Mouse (Mus musculus) MEL (cell line): ENCODE measurements around the gene Pitx2. TPM values are rescaled to one million over a fixed set of nuclear protein-coding genes. Genes with fewer than 3 reads are reported as not detected.

Source experiments
- DNase-seq: peaks from one replicate; pipeline ENCODE4 v3.0.0; 2011; ENCODE audit warnings: low read depth, low spot score
- H3K27ac ChIP-seq: 2 replicates; pipeline ENCODE4 v1.5.1; 2012; ENCODE audit warnings: low read depth, mild to moderate bottlenecking, control low read depth, low read length, moderate library complexity; ENCODE audit not compliant: control insufficient read depth
- H3K27me3 ChIP-seq, 2 experiments: fragments of 150-350 bp in 1 of 2; sonication (generic) in 1 of 2; 2 replicates each; pipeline ENCODE4 v1.6.1; 2012; ENCODE audit warnings: low read length in 2 of 2, mild to moderate bottlenecking in 2 of 2, improper control_type of control experiment in 1 of 2, moderate library complexity in 1 of 2; ENCODE audit not compliant: insufficient read depth in 2 of 2, control insufficient read depth in 1 of 2
- H3K36me3 ChIP-seq, 2 experiments: 2 replicates each; pipeline ENCODE4 v1.6.1; 2012 to 2014; ENCODE audit warnings: low read length in 2 of 2, improper control_type of control experiment in 1 of 2, inconsistent platforms in 1 of 2, mild to moderate bottlenecking in 1 of 2; ENCODE audit not compliant: insufficient read depth in 2 of 2, control insufficient read depth in 1 of 2
- H3K4me1 ChIP-seq, 2 experiments: fragments of 150-350 bp in 1 of 2; sonication (generic) in 1 of 2; 2 replicates each; pipeline ENCODE4 v1.6.1; 2012; ENCODE audit warnings: low read length in 2 of 2, improper control_type of control experiment in 1 of 2, mild to moderate bottlenecking in 1 of 2; ENCODE audit not compliant: insufficient read depth in 2 of 2, control insufficient read depth in 1 of 2
- H3K4me3 ChIP-seq, 2 experiments: fragments of 150-350 bp in 1 of 2; sonication (generic) in 1 of 2; 2 replicates each; pipeline ENCODE4 v1.5.1; 2012; ENCODE audit warnings: low read depth in 2 of 2, low read length in 2 of 2, mild to moderate bottlenecking in 2 of 2, moderate library complexity in 2 of 2, control low read depth in 1 of 2, improper control_type of control experiment in 1 of 2; ENCODE audit not compliant: control insufficient read depth in 1 of 2, insufficient read depth in 1 of 2
- H3K79me2 ChIP-seq: 2 replicates; pipeline ENCODE4 v1.6.1; 2012; ENCODE audit warnings: mild to moderate bottlenecking, low read length, moderate library complexity; ENCODE audit not compliant: control insufficient read depth, poor library complexity, insufficient read depth
- H3K9ac ChIP-seq: 2 replicates; pipeline ENCODE4 v1.6.1; 2012; ENCODE audit warnings: low read depth, mild to moderate bottlenecking, control low read depth, low read length, moderate library complexity; ENCODE audit not compliant: control insufficient read depth, poor library complexity, severe bottlenecking
- H3K9me3 ChIP-seq: fragments of 150-350 bp; sonication (generic); replicated peaks from 2 replicates; pipeline ENCODE4 v1.6.1; 2012; ENCODE audit warnings: mild to moderate bottlenecking, low read length, improper control_type of control experiment, moderate library complexity; ENCODE audit not compliant: insufficient read depth
- CHD1 ChIP-seq: IDR thresholded peaks from 2 replicates; pipeline ENCODE4 v1.6.1; 2012; ENCODE audit warnings: low read depth, mild to moderate bottlenecking, inconsistent platforms, low read length, improper control_type of control experiment
- CTCF ChIP-seq, 3 experiments: IDR thresholded peaks in 2 of 3; conservative IDR thresholded peaks in 1 of 3; 2 replicates each; pipeline ENCODE4 v1.5.1; 2011 to 2012; ENCODE audit warnings: low read length in 3 of 3, low read depth in 2 of 3, mild to moderate bottlenecking in 2 of 3, improper control_type of control experiment in 1 of 3, inconsistent platforms in 1 of 3, mixed read lengths in 1 of 3, moderate library complexity in 1 of 3; ENCODE audit not compliant: control insufficient read depth in 1 of 3, insufficient read depth in 1 of 3, poor library complexity in 1 of 3, severe bottlenecking in 1 of 3
- E2F4 ChIP-seq: IDR thresholded peaks from 2 replicates; pipeline ENCODE4 v1.6.1; 2011; ENCODE audit warnings: low read depth, low read length, improper control_type of control experiment, borderline replicate concordance
- ETS1 ChIP-seq: IDR thresholded peaks from 2 replicates; pipeline ENCODE4 v1.6.1; 2012; ENCODE audit warnings: low read depth, mild to moderate bottlenecking, inconsistent platforms, low read length, improper control_type of control experiment, moderate library complexity
- HCFC1 ChIP-seq: IDR thresholded peaks from 2 replicates; pipeline ENCODE4 v1.6.1; 2012; ENCODE audit warnings: low read depth, mild to moderate bottlenecking, inconsistent platforms, low read length, improper control_type of control experiment, moderate library complexity
- JUND ChIP-seq: IDR thresholded peaks from 2 replicates; pipeline ENCODE4 v1.6.1; 2011; ENCODE audit warnings: low read depth, mild to moderate bottlenecking, improper control_type of control experiment, low read length
- MAZ ChIP-seq: IDR thresholded peaks from 2 replicates; pipeline ENCODE4 v1.6.1; 2012; ENCODE audit warnings: low read depth, mild to moderate bottlenecking, inconsistent platforms, low read length, improper control_type of control experiment
- MEF2A ChIP-seq: IDR thresholded peaks from 2 replicates; pipeline ENCODE4 v1.6.1; 2014; ENCODE audit warnings: low read depth, mild to moderate bottlenecking, inconsistent platforms, low read length, improper control_type of control experiment; ENCODE audit not compliant: poor library complexity, insufficient replicate concordance, severe bottlenecking; ENCODE audit errors: extremely low read depth
- MYB ChIP-seq: IDR thresholded peaks from 2 replicates; pipeline ENCODE4 v1.6.1; 2011; ENCODE audit warnings: mild to moderate bottlenecking, low read depth, low read length, improper control_type of control experiment
- NELFE ChIP-seq: IDR thresholded peaks from 2 replicates; pipeline ENCODE4 v1.6.1; 2011; ENCODE audit warnings: low read depth, low read length, improper control_type of control experiment
- POLR2AphosphoS2 ChIP-seq: IDR thresholded peaks from 2 replicates; pipeline ENCODE4 v1.6.1; 2011; ENCODE audit warnings: low read length, improper control_type of control experiment
- RCOR1 ChIP-seq: IDR thresholded peaks from 2 replicates; pipeline ENCODE4 v1.6.1; 2012; ENCODE audit warnings: low read depth, mild to moderate bottlenecking, inconsistent platforms, low read length, improper control_type of control experiment
- UBTF ChIP-seq: IDR thresholded peaks from 2 replicates; pipeline ENCODE4 v1.6.1; 2012; ENCODE audit warnings: low read depth, mild to moderate bottlenecking, inconsistent platforms, low read length, improper control_type of control experiment, moderate library complexity, borderline replicate concordance; ENCODE audit not compliant: insufficient read depth
- ZC3H11A ChIP-seq: IDR thresholded peaks from 2 replicates; pipeline ENCODE4 v1.6.1; 2012; ENCODE audit warnings: low read depth, mild to moderate bottlenecking, inconsistent platforms, low read length, improper control_type of control experiment
- ZKSCAN1 ChIP-seq: IDR thresholded peaks from 2 replicates; pipeline ENCODE4 v1.6.1; 2012; ENCODE audit warnings: low read depth, mild to moderate bottlenecking, inconsistent platforms, low read length, improper control_type of control experiment, moderate library complexity
- polyA plus RNA-seq, 2 experiments: library from polyadenylated mRNA; stranded (reverse) in 1 of 2; unstranded in 1 of 2; fragments of >175 nt in 1 of 2; fragments of >200 nt in 1 of 2; gene quantifications; 2 replicates each; pipeline versions ENCODE4 v1.2.1 to v1.2.4; 2012; ENCODE audit warnings: low replicate concordance in 2 of 2, low read depth in 1 of 2; ENCODE audit not compliant: insufficient read length in 2 of 2, insufficient read depth in 1 of 2, missing spikeins in 1 of 2
- total RNA-seq: library from RNA; depleted of rRNA; stranded (reverse); fragments of 300-350 nt; gene quantifications from 2 replicates; pipeline ENCODE4 v1.2.3, GENCODE M21; 2012

Gene Pitx2
- total and polyA plus RNA-seq, 3 experiments = not detected

DNA sequence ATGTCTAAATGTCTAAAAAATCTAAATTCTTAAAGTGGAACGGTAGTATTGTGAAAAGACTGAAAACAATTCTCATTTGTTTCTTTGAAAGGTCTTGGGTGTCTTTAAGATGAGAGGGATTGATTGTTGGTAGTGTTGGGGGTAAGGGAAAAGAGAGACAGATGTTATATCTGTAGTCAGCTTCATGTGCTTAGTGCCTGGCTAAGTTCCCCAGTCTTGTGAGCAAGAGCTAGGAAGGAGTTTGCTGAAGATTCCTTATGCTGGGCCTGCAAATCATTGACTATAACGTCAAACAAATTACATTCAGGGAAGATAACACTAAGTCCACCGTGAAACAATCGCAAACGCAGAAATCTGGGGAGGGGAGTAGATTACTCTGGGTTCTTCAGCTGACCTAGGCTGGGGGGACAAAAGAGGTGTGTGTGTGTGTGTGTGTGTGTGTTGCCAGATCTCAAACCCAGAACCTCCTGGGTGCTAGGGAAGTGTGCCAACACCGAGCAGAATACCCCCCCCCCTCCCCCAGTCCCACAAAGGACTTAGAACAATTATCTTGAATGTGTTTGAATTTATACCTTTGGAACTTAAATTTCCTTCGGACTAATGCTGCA lies 12.5 kb downstream of the Pitx2 start:
- Histone ChIP-seq H3K4me3 (no peak overlapping the region), H3K4me1 (no peaks in the 10 kb centered on the region), H3K27me3 (no peaks in the 10 kb centered on the region), H3K27ac (no peak overlapping the region), H3K9ac (no peak overlapping the region), H3K36me3 (no peaks in the 10 kb centered on the region), H3K79me2 (no peaks in the 10 kb centered on the region), H3K9me3 (no peaks in the 10 kb centered on the region)
- no peak for DNase-seq
- TF ChIP-seq ETS1 = no peak

DNA sequence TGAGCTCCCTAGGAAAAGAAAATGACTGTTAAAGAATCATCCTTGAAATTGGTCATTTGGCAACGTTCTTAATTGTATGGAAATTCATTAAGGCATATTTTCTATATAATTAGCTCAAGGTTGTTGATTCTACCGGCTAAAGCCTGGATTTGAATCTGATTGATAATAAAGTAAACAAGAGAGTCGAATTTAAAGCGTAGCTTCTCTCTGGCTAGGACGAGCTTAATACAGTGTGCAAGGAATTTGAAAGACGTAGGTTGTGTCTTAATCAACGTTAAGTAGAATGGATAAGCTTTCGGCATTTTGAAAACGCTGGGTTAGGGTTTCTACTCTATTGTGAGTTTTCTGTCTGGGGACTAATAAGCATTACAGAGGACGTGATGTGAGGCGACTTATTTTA lies 13.1 kb downstream of the Pitx2 start:
- no peak for DNase-seq
- Histone ChIP-seq H3K27ac (no peak overlapping the region), H3K36me3 (no peaks in the 10 kb centered on the region), H3K27me3 (no peaks in the 10 kb centered on the region), H3K9ac (no peak overlapping the region), H3K9me3 (no peaks in the 10 kb centered on the region), H3K4me1 (no peaks in the 10 kb centered on the region), H3K4me3 (no peak overlapping the region), H3K79me2 (no peaks in the 10 kb centered on the region)
- no peak for TF ChIP-seq RCOR1
- no peak for TF ChIP-seq ETS1
- TF ChIP-seq CHD1 = no peak
- no peak for TF ChIP-seq UBTF
- TF ChIP-seq MAZ = no peak
- no peak for TF ChIP-seq ZC3H11A
- no peak for TF ChIP-seq HCFC1
- no peak for TF ChIP-seq NELFE
- no peak for TF ChIP-seq POLR2AphosphoS2
- TF ChIP-seq ZKSCAN1 = no peak
- TF ChIP-seq MEF2A = no peak

- no peak for DNase-seq
- H3K27ac ChIP-seq = no peak overlapping the region
- TF ChIP-seq CTCF (IDR thresholded peaks at IDR 0.05 in 2 of 3, conservative IDR thresholded peaks at IDR 0.05 in 1 of 3; ENCODE audit: control insufficient read depth in 1 of 3, insufficient read depth in 1 of 3, low read depth in 2 of 3, low read length in 3 of 3, poor library complexity in 1 of 3, severe bottlenecking in 1 of 3) (no peak), E2F4 (no peak), JUND (no peak), MYB (no peak), HCFC1 (no peak)
- no peaks in the 10 kb centered on the region for H3K4me1 ChIP-seq
- H3K79me2 ChIP-seq = no peaks in the 10 kb centered on the region
- no peaks in the 10 kb centered on the region for H3K36me3 ChIP-seq
- H3K4me3 ChIP-seq = no peak overlapping the region
- H3K9ac ChIP-seq = no peak overlapping the region
- no peaks in the 10 kb centered on the region for H3K27me3 ChIP-seq
- H3K9me3 ChIP-seq = no peaks in the 10 kb centered on the region
Measured at GRCm38 (mm10) chr3:129213633-129214145, 14.0 kb downstream of the Pitx2 start.
